ENCODE assay signal across 10 mouse cellular contexts in genomic region chr7:24955226-24955625, GRCm38 (mm10). TPM values are rescaled to one million over a fixed set of nuclear protein-coding genes. Genes with fewer than 3 reads are reported as not detected.
A peak's percentile ranks its signal among the peaks of the same experiment; 100 is the strongest.
DNase-seq lines count a peak whose midpoint lies in the region; ATAC-seq and TF ChIP-seq lines count a peak whose summit lies in the region.
"Had no signal": no experiment of that assay in that cellular context is flagged by ENCODE, and none has a peak within 500 bp of the region (broad histone marks: within the 10 kb centered on the region; RNA-seq: fewer than 3 reads in every experiment).

No protein-coding gene starts in this region.

- ATAC-seq in heart, embryonic 13.5 days (ENCODE audit: extremely low read depth, insufficient number of reproducible peaks, low FRiP score, low TSS enrichment), result no peak
- ATAC-seq in hindbrain, embryonic 12.5 days (ENCODE audit: low FRiP score), result no peak
- ATAC-seq in midbrain, embryonic 12.5 days (ENCODE audit: low FRiP score, low read depth), result no peak
- ATAC-seq in megakaryocyte progenitor cell, adult 5-6 weeks (replicated peaks; ENCODE audit: poor library complexity), result no peak

- peak overlapping the region; percentile 70; the same call in 1 of the 2 replicates for H3K9ac ChIP-seq in heart, embryonic 13.5 days
- no peak overlapping the region for H3K9ac ChIP-seq in heart, adult 2 months (ENCODE audit: low read depth, low read length)
- peak overlapping the region; percentile 77 for H3K9ac ChIP-seq in MEL (ENCODE audit: control insufficient read depth, low read depth, low read length, poor library complexity, severe bottlenecking)
- H3K9ac ChIP-seq in hindbrain, embryonic 12.5 days, result peak overlapping the region; percentile 53; the same call in 1 of the 2 replicates
- H3K9ac ChIP-seq in midbrain, embryonic 12.5 days (replicated peaks), result peak overlapping the region; percentile 47

- no peaks in the 10 kb centered on the region for H3K36me3 ChIP-seq in heart, embryonic 13.5 days
- no peaks in the 10 kb centered on the region for H3K36me3 ChIP-seq in heart, adult 2 months (ENCODE audit: control insufficient read depth, insufficient read depth, low read length)
- H3K36me3 ChIP-seq in MEL (ENCODE audit: control insufficient read depth in 1 of 2, insufficient read depth in 2 of 2, low read length in 2 of 2), result peaks cover 0 to 7% of the 10 kb centered on the region in 2 experiments; a peak in 2 of 4 replicates
- no peaks in the 10 kb centered on the region for H3K36me3 ChIP-seq in hindbrain, embryonic 12.5 days
- H3K36me3 ChIP-seq in midbrain, embryonic 12.5 days, result no peaks in the 10 kb centered on the region

- no peak for TF ChIP-seq RAD21 in MEL (IDR thresholded peaks at IDR 0.05; ENCODE audit: low read depth, low read length)

- no peaks in the 10 kb centered on the region for H3K9me3 ChIP-seq in heart, embryonic 13.5 days
- no peaks in the 10 kb centered on the region for H3K9me3 ChIP-seq in MEL (replicated peaks; ENCODE audit: insufficient read depth, low read length)
- H3K9me3 ChIP-seq in hindbrain, embryonic 12.5 days (replicated peaks), result no peaks in the 10 kb centered on the region
- no peaks in the 10 kb centered on the region for H3K9me3 ChIP-seq in midbrain, embryonic 12.5 days

- H3K79me2 ChIP-seq in heart, adult 2 months (replicated peaks; ENCODE audit: control insufficient read depth, insufficient read depth, low read length), result no peaks in the 10 kb centered on the region
- H3K79me2 ChIP-seq in MEL (ENCODE audit: control insufficient read depth, insufficient read depth, low read length, poor library complexity), result peaks cover 7% of the 10 kb centered on the region

- WGBS in heart, embryonic 13.5 days, result 3% methylated on average over 28 of the region's 33 CpGs
- WGBS in heart, adult 2 months, result 15% methylated on average over 32 of the region's 33 CpGs
- under 1% methylated on average over 31 of the region's 33 CpGs for WGBS in hindbrain, embryonic 12.5 days
- 5% methylated on average over 11 of the region's 33 CpGs for WGBS in midbrain, embryonic 12.5 days

- intact Hi-C loops in heart, adult 2 months (cut with DNase I), result no loop called here

- TF ChIP-seq POLR2A in heart, adult 2 months (IDR thresholded peaks at IDR 0.05; ENCODE audit: insufficient read depth, low read depth, low read length), result no peak
- no peak for TF ChIP-seq POLR2A in MEL (IDR thresholded peaks at IDR 0.05; ENCODE audit: control insufficient read depth in 1 of 2, insufficient read depth in 1 of 2, low read depth in 1 of 2, low read length in 2 of 2, poor library complexity in 1 of 2)

- H3K4me2 ChIP-seq in heart, embryonic 13.5 days, result peak overlapping the region; percentile 70
- peak overlapping the region; percentile 63 for H3K4me2 ChIP-seq in hindbrain, embryonic 12.5 days (replicated peaks)
- H3K4me2 ChIP-seq in midbrain, embryonic 12.5 days (replicated peaks), result peak overlapping the region; percentile 62

- H3K27me3 ChIP-seq in heart, embryonic 13.5 days (replicated peaks), result peaks cover 78% of the 10 kb centered on the region
- H3K27me3 ChIP-seq in heart, adult 2 months (ENCODE audit: control insufficient read depth, insufficient read depth, low read length), result peaks cover 6% of the 10 kb centered on the region; the same call in 1 of the 2 replicates
- H3K27me3 ChIP-seq in MEL (ENCODE audit: control insufficient read depth in 1 of 2, insufficient read depth in 2 of 2, low read length in 2 of 2), result no peaks in the 10 kb centered on the region
- H3K27me3 ChIP-seq in hindbrain, embryonic 12.5 days, result peaks cover 71% of the 10 kb centered on the region
- peaks cover 71% of the 10 kb centered on the region for H3K27me3 ChIP-seq in midbrain, embryonic 12.5 days

- DNase-seq in heart, adult 2 months, result no peak
- peak; percentile 27 for DNase-seq in MEL (ENCODE audit: low read depth, low spot score)
- DNase-seq in left cerebral cortex, adult 18-20 months (ENCODE audit: low spot score in 2 of 2), result no peak
- DNase-seq in cerebellum, postnatal 14 days, result no peak
- DNase-seq: adrenal gland, adult 2 months had no signal

- no peak for TF ChIP-seq EP300 in heart, adult 2 months (IDR thresholded peaks at IDR 0.05; ENCODE audit: insufficient read depth, low read depth, low read length)
- TF ChIP-seq EP300 in MEL (IDR thresholded peaks at IDR 0.05; ENCODE audit: low read depth in 1 of 2, low read length in 2 of 2), result no peak

- TF ChIP-seq CTCF in heart, adult 2 months (IDR thresholded peaks at IDR 0.05), result no peak
- TF ChIP-seq CTCF in MEL (IDR thresholded peaks at IDR 0.05 in 2 of 3, conservative IDR thresholded peaks at IDR 0.05 in 1 of 3; ENCODE audit: control insufficient read depth in 1 of 3, insufficient read depth in 1 of 3, low read depth in 2 of 3, low read length in 3 of 3, poor library complexity in 1 of 3, severe bottlenecking in 1 of 3), result no peak

- peak overlapping the region; percentile 49 for H3K4me3 ChIP-seq in heart, embryonic 13.5 days
- H3K4me3 ChIP-seq in heart, adult 2 months, result no peak overlapping the region
- H3K4me3 ChIP-seq in MEL (ENCODE audit: control insufficient read depth in 1 of 2, insufficient read depth in 1 of 2, low read depth in 2 of 2, low read length in 2 of 2), result peak overlapping the region; percentile 58 to 83
- peak overlapping the region; percentile 36 for H3K4me3 ChIP-seq in hindbrain, embryonic 12.5 days
- peak overlapping the region; percentile 43 for H3K4me3 ChIP-seq in midbrain, embryonic 12.5 days

- no peak overlapping the region for H3K27ac ChIP-seq in heart, embryonic 13.5 days (replicated peaks)
- no peak overlapping the region for H3K27ac ChIP-seq in heart, adult 2 months
- H3K27ac ChIP-seq in MEL (ENCODE audit: control insufficient read depth, low read depth, low read length), result peak overlapping the region; percentile 71
- no peak overlapping the region for H3K27ac ChIP-seq in hindbrain, embryonic 12.5 days
- H3K27ac ChIP-seq in midbrain, embryonic 12.5 days (replicated peaks), result no peak overlapping the region

- H3K4me1 ChIP-seq in heart, embryonic 13.5 days, result peaks cover 9% of the 10 kb centered on the region
- no peaks in the 10 kb centered on the region for H3K4me1 ChIP-seq in heart, adult 2 months (ENCODE audit: control insufficient read depth, insufficient read depth, low read length)
- peaks cover 6 to 12% of the 10 kb centered on the region in 2 experiments for H3K4me1 ChIP-seq in MEL (ENCODE audit: control insufficient read depth in 1 of 2, insufficient read depth in 2 of 2, low read length in 2 of 2)
- peaks cover 49% of the 10 kb centered on the region for H3K4me1 ChIP-seq in hindbrain, embryonic 12.5 days
- H3K4me1 ChIP-seq in midbrain, embryonic 12.5 days, result peaks cover 39% of the 10 kb centered on the region

RNA-seq across cellular contexts. Expression of gene Gm4881, which starts 10.9 kb away (rescaled TPM):
- polyA plus RNA-seq in heart, embryonic 13.5 days (2015; fragmentation: Nextera tagmentation; extraction: Ambion mirVana), result not detected in 2 replicates
- total RNA-seq in heart, adult 2 months (2021), result not detected
- not detected in 2 replicates for polyA plus RNA-seq in heart, adult 2 months (2012; rRNA removed)
- not detected in 2 replicates for total RNA-seq in MEL (2012; rRNA removed)
- under 1 TPM in 1 of 2 experiments, not detected in 1; 0.13 TPM for polyA plus RNA-seq in MEL (2012; ENCODE audit: insufficient read depth in 1 of 2, insufficient read length in 2 of 2, low read depth in 1 of 2, low replicate concordance in 2 of 2, missing spikeins in 1 of 2)
- 9.4 and 13.8 TPM in 2 replicates for polyA plus RNA-seq in hindbrain, embryonic 12.5 days (2016; fragmentation: Nextera tagmentation; extraction: Ambion mirVana)
- 3.6 and 5.9 TPM in 2 replicates for polyA plus RNA-seq in midbrain, embryonic 12.5 days (2016; fragmentation: Nextera tagmentation; extraction: Ambion mirVana)
- not detected in 2 replicates for total RNA-seq in megakaryocyte progenitor cell, adult 5-6 weeks (2015)
- not detected in 2 replicates for total RNA-seq in megakaryocyte progenitor cell, adult 5-6 weeks (2017)
- not detected for total RNA-seq in left cerebral cortex, adult 18-20 months (2021)
- total RNA-seq: adrenal gland, adult 2 months had no signal
- polyA plus RNA-seq: adrenal gland, adult 2 months; C2C12 had no signal

RNA-seq across cellular contexts. Expression of gene Rabac1, which starts 17.3 kb away (rescaled TPM):
- polyA plus RNA-seq in heart, embryonic 13.5 days (2015; fragmentation: Nextera tagmentation; extraction: Ambion mirVana), result 185 and 197 TPM in 2 replicates
- 100 to 1,000 TPM; 299 to 358 TPM for total RNA-seq in heart, adult 2 months (2021)
- 467 and 472 TPM in 2 replicates for polyA plus RNA-seq in heart, adult 2 months (2012; rRNA removed)
- total RNA-seq in MEL (2012; rRNA removed), result 205 and 240 TPM in 2 replicates
- polyA plus RNA-seq in MEL (2012; ENCODE audit: insufficient read depth in 1 of 2, insufficient read length in 2 of 2, low read depth in 1 of 2, low replicate concordance in 2 of 2, missing spikeins in 1 of 2), result 100 to 1,000 TPM in 1 of 2 experiments, not detected in 1; 223 TPM
- 122 and 138 TPM in 2 replicates for polyA plus RNA-seq in hindbrain, embryonic 12.5 days (2016; fragmentation: Nextera tagmentation; extraction: Ambion mirVana)
- 111 and 118 TPM in 2 replicates for polyA plus RNA-seq in midbrain, embryonic 12.5 days (2016; fragmentation: Nextera tagmentation; extraction: Ambion mirVana)
- total RNA-seq in megakaryocyte progenitor cell, adult 5-6 weeks (2015), result 95.6 and 117 TPM in 2 replicates
- 89.2 and 101 TPM in 2 replicates for total RNA-seq in megakaryocyte progenitor cell, adult 5-6 weeks (2017)
- 100 to 1,000 TPM; 305 to 355 TPM for total RNA-seq in left cerebral cortex, adult 18-20 months (2021)

RNA-seq across cellular contexts. Expression of gene Atp1a3, which starts 50.5 kb away (rescaled TPM):
- 1.4 and 1.6 TPM in 2 replicates for polyA plus RNA-seq in heart, embryonic 13.5 days (2015; fragmentation: Nextera tagmentation; extraction: Ambion mirVana)
- 1 to 10 TPM in 1 of 2 experiments, under 1 TPM in 1; 0.39 to 1.2 TPM for total RNA-seq in heart, adult 2 months (2021)
- 0.85 and 1.7 TPM in 2 replicates for polyA plus RNA-seq in heart, adult 2 months (2012; rRNA removed)
- 0.19 and 0.26 TPM in 2 replicates for total RNA-seq in MEL (2012; rRNA removed)
- 1 to 10 TPM in 1 of 2 experiments, not detected in 1; 3.5 TPM for polyA plus RNA-seq in MEL (2012; ENCODE audit: insufficient read depth in 1 of 2, insufficient read length in 2 of 2, low read depth in 1 of 2, low replicate concordance in 2 of 2, missing spikeins in 1 of 2)
- polyA plus RNA-seq in hindbrain, embryonic 12.5 days (2016; fragmentation: Nextera tagmentation; extraction: Ambion mirVana), result 110 and 121 TPM in 2 replicates
- polyA plus RNA-seq in midbrain, embryonic 12.5 days (2016; fragmentation: Nextera tagmentation; extraction: Ambion mirVana), result 77.8 and 86.3 TPM in 2 replicates
- 24.4 and 35.2 TPM in 2 replicates for total RNA-seq in megakaryocyte progenitor cell, adult 5-6 weeks (2015)
- total RNA-seq in megakaryocyte progenitor cell, adult 5-6 weeks (2017), result 18.4 and 28.5 TPM in 2 replicates
- total RNA-seq in left cerebral cortex, adult 18-20 months (2021), result 1,000 to 10,000 TPM; 1,987 to 2,019 TPM

RNA-seq across cellular contexts. Expression of gene Arhgef1, which starts 52.5 kb away (rescaled TPM):
- 59.0 and 64.0 TPM in 2 replicates for polyA plus RNA-seq in heart, embryonic 13.5 days (2015; fragmentation: Nextera tagmentation; extraction: Ambion mirVana)
- total RNA-seq in heart, adult 2 months (2021), result 10 to 100 TPM; 43.0 to 43.2 TPM
- 92.8 and 105 TPM in 2 replicates for polyA plus RNA-seq in heart, adult 2 months (2012; rRNA removed)
- 43.7 and 53.3 TPM in 2 replicates for total RNA-seq in MEL (2012; rRNA removed)
- polyA plus RNA-seq in MEL (2012; ENCODE audit: insufficient read depth in 1 of 2, insufficient read length in 2 of 2, low read depth in 1 of 2, low replicate concordance in 2 of 2, missing spikeins in 1 of 2), result 100 to 1,000 TPM in 1 of 2 experiments, not detected in 1; 163 TPM
- 91.2 and 91.8 TPM in 2 replicates for polyA plus RNA-seq in hindbrain, embryonic 12.5 days (2016; fragmentation: Nextera tagmentation; extraction: Ambion mirVana)
- 78.6 and 79.4 TPM in 2 replicates for polyA plus RNA-seq in midbrain, embryonic 12.5 days (2016; fragmentation: Nextera tagmentation; extraction: Ambion mirVana)
- total RNA-seq in megakaryocyte progenitor cell, adult 5-6 weeks (2015), result 58.2 and 67.9 TPM in 2 replicates
- 36.6 and 46.2 TPM in 2 replicates for total RNA-seq in megakaryocyte progenitor cell, adult 5-6 weeks (2017)
- 10 to 100 TPM; 57.1 to 74.1 TPM for total RNA-seq in left cerebral cortex, adult 18-20 months (2021)

RNA-seq across cellular contexts. Expression of gene Cd79a, which starts 58.0 kb away (rescaled TPM):
- polyA plus RNA-seq in heart, embryonic 13.5 days (2015; fragmentation: Nextera tagmentation; extraction: Ambion mirVana), result 0.25 and 0.39 TPM in 2 replicates
- 1 to 10 TPM; 1.1 to 1.7 TPM for total RNA-seq in heart, adult 2 months (2021)
- polyA plus RNA-seq in heart, adult 2 months (2012; rRNA removed), result 5.1 and 15.6 TPM in 2 replicates
- total RNA-seq in MEL (2012; rRNA removed), result 0.13 and 0.23 TPM in 2 replicates
- under 1 TPM in 1 of 2 experiments, not detected in 1; 0.61 TPM for polyA plus RNA-seq in MEL (2012; ENCODE audit: insufficient read depth in 1 of 2, insufficient read length in 2 of 2, low read depth in 1 of 2, low replicate concordance in 2 of 2, missing spikeins in 1 of 2)
- polyA plus RNA-seq in hindbrain, embryonic 12.5 days (2016; fragmentation: Nextera tagmentation; extraction: Ambion mirVana), result 0.23 and 0.36 TPM in 2 replicates
- polyA plus RNA-seq in midbrain, embryonic 12.5 days (2016; fragmentation: Nextera tagmentation; extraction: Ambion mirVana), result 0.31 and 0.36 TPM in 2 replicates
- 0.34 and 0.35 TPM in 2 replicates for total RNA-seq in megakaryocyte progenitor cell, adult 5-6 weeks (2015)
- 0.08 and 0.78 TPM in 2 replicates for total RNA-seq in megakaryocyte progenitor cell, adult 5-6 weeks (2017)
- total RNA-seq in left cerebral cortex, adult 18-20 months (2021), result under 1 TPM; 0.30 to 0.77 TPM

Comparison
In these comparisons a context has a peak if more than half of its experiments do, and no peak if none do; other contexts are left out.
1. RNA of gene Atp1a3, which starts 50.5 kb away (polyA plus RNA-seq): 110 to 121 TPM in hindbrain, embryonic 12.5 days and 77.8 to 86.3 TPM in midbrain, embryonic 12.5 days; 3.5 TPM in MEL, 0.85 to 1.7 TPM in heart, adult 2 months and 1.4 to 1.6 TPM in heart, embryonic 13.5 days; every median in the first group is over 10 times any median in the second.
2. Peak in every context shown above with its lines, with median percentiles within 50 percentile points of each other: H3K4me2 ChIP-seq.